Mouse (Mus musculus) heart, embryonic 14.5 days (tissue): ENCODE measurements at regions not wholly inside any gene's neighbourhood (a gene's known extent, or its start where the extent isn't known, plus 50 kb on each side); places are given as distances from the start of the nearest gene placed in this dataset.

Source experiments
- ATAC-seq: fragments of 200-750 bp; cut with Nextera tagmentation; 2 replicates; pipeline ENCODE4 v1.8.0; 2017; ENCODE audit warnings: low read depth, moderate TSS enrichment; ENCODE audit not compliant: insufficient number of reproducible peaks, insufficient read depth, low FRiP score
- H3K27ac ChIP-seq, 2 experiments: fragments of 200-500 bp in 1 of 2; fragments of 300-500 bp in 1 of 2; sonication (generic) in 1 of 2; replicated peaks in 1 of 2; 2 replicates each; pipeline ENCODE4 v1.5.1; 2012 to 2014; ENCODE audit warnings: low read depth in 2 of 2, low read length in 2 of 2, control low read depth in 1 of 2, mild to moderate bottlenecking in 1 of 2, mixed read lengths in 1 of 2; ENCODE audit not compliant: control insufficient read depth in 1 of 2, insufficient read depth in 1 of 2
- H3K27me3 ChIP-seq: fragments of 300-500 bp; sonication (generic); 2 replicates; pipeline ENCODE4 v1.6.1; 2014; ENCODE audit warnings: mild to moderate bottlenecking, low read length, control low read depth; ENCODE audit not compliant: control insufficient read depth, insufficient read depth
- H3K36me3 ChIP-seq: fragments of 300-500 bp; sonication (generic); 2 replicates; pipeline ENCODE4 v1.6.1; 2014; ENCODE audit warnings: mild to moderate bottlenecking, control low read depth, low read length, mixed read lengths; ENCODE audit not compliant: control insufficient read depth, insufficient read depth
- H3K4me1 ChIP-seq, 2 experiments: fragments of 200-500 bp in 1 of 2; fragments of 300-500 bp in 1 of 2; sonication (generic) in 1 of 2; 2 replicates each; pipeline ENCODE4 v1.6.1; 2012 to 2014; ENCODE audit warnings: low read length in 2 of 2, control low read depth in 1 of 2, mixed read lengths in 1 of 2; ENCODE audit not compliant: control insufficient read depth in 2 of 2, insufficient read depth in 2 of 2
- H3K4me2 ChIP-seq: fragments of 300-500 bp; sonication (generic); 2 replicates; pipeline ENCODE4 v1.6.1; 2014; ENCODE audit warnings: mild to moderate bottlenecking, low read length
- H3K4me3 ChIP-seq, 2 experiments: fragments of 200-500 bp in 1 of 2; fragments of 300-500 bp in 1 of 2; sonication (generic) in 1 of 2; 2 replicates each; pipeline ENCODE4 v1.5.1; 2012 to 2014; ENCODE audit warnings: low read length in 2 of 2, mild to moderate bottlenecking in 2 of 2, control low read depth in 1 of 2, low read depth in 1 of 2, moderate library complexity in 1 of 2; ENCODE audit not compliant: control insufficient read depth in 1 of 2, insufficient read depth in 1 of 2
- H3K9ac ChIP-seq: fragments of 300-500 bp; sonication (generic); 2 replicates; pipeline ENCODE4 v1.6.1; 2014; ENCODE audit warnings: mild to moderate bottlenecking, low read length
- H3K9me3 ChIP-seq: fragments of 300-500 bp; sonication (generic); 2 replicates; pipeline ENCODE4 v1.6.1; 2016; ENCODE audit warnings: low read length, control low read depth; ENCODE audit not compliant: control insufficient read depth
- WGBS: fragments of 180-500 bp; shearing (Covaris S2); extraction: QIAGEN DNeasy Blood & Tissue Kit; methylation state at CpG from one replicate; pipeline ENCODE4 v1.1.7; 2014; 5-methylcytosine and 5-hydroxymethylcytosine counted together

DNA sequence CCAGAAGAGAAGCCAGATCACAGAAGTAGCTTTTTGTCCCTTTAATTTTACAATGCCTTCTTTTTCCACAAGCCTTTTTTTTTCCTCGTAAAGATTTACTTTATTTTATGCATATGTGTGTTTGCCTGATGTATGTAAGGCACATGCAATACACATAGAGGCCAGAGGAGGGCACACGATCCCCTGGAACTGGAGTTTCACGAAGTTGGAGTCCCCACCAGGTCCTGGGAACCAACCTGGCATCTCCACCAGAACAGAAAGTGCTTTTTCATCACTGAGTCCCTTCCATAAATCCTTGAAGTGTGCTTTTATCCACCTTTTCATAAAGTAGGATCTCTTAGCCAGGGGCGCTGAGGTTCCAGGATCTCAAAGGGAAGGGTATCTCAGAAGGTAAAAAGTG lies 152.8 kb downstream of the Gm45692 start:
- peaks cover 4 to 6% of the 10 kb centered on the region in 2 experiments; a peak in 2 of 4 replicates for H3K4me1 ChIP-seq
- no peak overlapping the region for H3K4me3 ChIP-seq
- H3K27ac ChIP-seq, result no peak overlapping the region
- H3K9me3 ChIP-seq, result no peaks in the 10 kb centered on the region
- peaks cover 34% of the 10 kb centered on the region for H3K27me3 ChIP-seq
- no peak overlapping the region for H3K9ac ChIP-seq
- WGBS, result 37% methylated on average over 4 of the region's 4 CpGs
- no peak overlapping the region for H3K4me2 ChIP-seq
- H3K36me3 ChIP-seq, result no peaks in the 10 kb centered on the region
- no peak for ATAC-seq

- Histone ChIP-seq H3K27ac (no peak overlapping the region), H3K4me2 (peak overlapping the region; percentile 58), H3K9me3 (no peaks in the 10 kb centered on the region), H3K27me3 (peaks cover 38% of the 10 kb centered on the region), H3K9ac (peak overlapping the region; percentile 23; the same call in 1 of the 2 replicates), H3K4me1 (peaks cover 4 to 6% of the 10 kb centered on the region in 2 experiments; a peak in 2 of 4 replicates), H3K4me3 (peak overlapping the region in 1 of 2 experiments; percentile 16; a peak in 2 of 4 replicates), H3K36me3 (no peaks in the 10 kb centered on the region)
- ATAC-seq, result no peak
- 31% methylated on average over 21 of the region's 21 CpGs for WGBS
Measured at GRCm38 (mm10) chr8:26272675-26273414, 153.5 kb downstream of the Gm45692 start.

GRCm38 (mm10) chr8:26273415-26273760 lies 154.1 kb downstream of the Gm45692 start:
- ATAC-seq, result no peak

GRCm38 (mm10) chr8:26273792-26274191 lies 154.5 kb downstream of the Gm45692 start:
- WGBS, result 30% methylated on average over 5 of the region's 5 CpGs
- no peak overlapping the region for H3K27ac ChIP-seq

More at GRCm38 (mm10) chr8:26273415-26273760, 154.1 kb downstream of the Gm45692 start:
- Histone ChIP-seq H3K4me1 (peaks cover 4 to 6% of the 10 kb centered on the region in 2 experiments; a peak in 2 of 4 replicates), H3K27me3 (peaks cover 38% of the 10 kb centered on the region), H3K9me3 (no peaks in the 10 kb centered on the region), H3K9ac (peak overlapping the region; percentile 23; the same call in 1 of the 2 replicates), H3K4me2 (peak overlapping the region; percentile 58), H3K27ac (no peak overlapping the region), H3K4me3 (peak overlapping the region in 1 of 2 experiments; percentile 16; a peak in 2 of 4 replicates), H3K36me3 (no peaks in the 10 kb centered on the region)
- 2% methylated on average over 12 of the region's 12 CpGs for WGBS

GRCm38 (mm10) chr8:26274481-26274880 lies 155.1 kb downstream of the Gm45692 start:
- Histone ChIP-seq H3K4me2 (no peak overlapping the region), H3K4me3 (no peak overlapping the region), H3K9ac (no peak overlapping the region), H3K4me1 (peaks cover 4 to 6% of the 10 kb centered on the region in 2 experiments; a peak in 2 of 4 replicates), H3K27ac (no peak overlapping the region), H3K9me3 (no peaks in the 10 kb centered on the region), H3K27me3 (peaks cover 38% of the 10 kb centered on the region), H3K36me3 (no peaks in the 10 kb centered on the region)
- 90% methylated on average over 6 of the region's 6 CpGs for WGBS
- no peak for ATAC-seq

More at GRCm38 (mm10) chr8:26273792-26274191, 154.5 kb downstream of the Gm45692 start:
- no peak overlapping the region for H3K9ac ChIP-seq
- H3K4me3 ChIP-seq, result no peak overlapping the region
- peaks cover 38% of the 10 kb centered on the region for H3K27me3 ChIP-seq
- no peaks in the 10 kb centered on the region for H3K36me3 ChIP-seq
- no peak for ATAC-seq
- peaks cover 4 to 6% of the 10 kb centered on the region in 2 experiments; a peak in 2 of 4 replicates for H3K4me1 ChIP-seq
- H3K9me3 ChIP-seq, result no peaks in the 10 kb centered on the region
- peak overlapping the region; percentile 58 for H3K4me2 ChIP-seq

DNA sequence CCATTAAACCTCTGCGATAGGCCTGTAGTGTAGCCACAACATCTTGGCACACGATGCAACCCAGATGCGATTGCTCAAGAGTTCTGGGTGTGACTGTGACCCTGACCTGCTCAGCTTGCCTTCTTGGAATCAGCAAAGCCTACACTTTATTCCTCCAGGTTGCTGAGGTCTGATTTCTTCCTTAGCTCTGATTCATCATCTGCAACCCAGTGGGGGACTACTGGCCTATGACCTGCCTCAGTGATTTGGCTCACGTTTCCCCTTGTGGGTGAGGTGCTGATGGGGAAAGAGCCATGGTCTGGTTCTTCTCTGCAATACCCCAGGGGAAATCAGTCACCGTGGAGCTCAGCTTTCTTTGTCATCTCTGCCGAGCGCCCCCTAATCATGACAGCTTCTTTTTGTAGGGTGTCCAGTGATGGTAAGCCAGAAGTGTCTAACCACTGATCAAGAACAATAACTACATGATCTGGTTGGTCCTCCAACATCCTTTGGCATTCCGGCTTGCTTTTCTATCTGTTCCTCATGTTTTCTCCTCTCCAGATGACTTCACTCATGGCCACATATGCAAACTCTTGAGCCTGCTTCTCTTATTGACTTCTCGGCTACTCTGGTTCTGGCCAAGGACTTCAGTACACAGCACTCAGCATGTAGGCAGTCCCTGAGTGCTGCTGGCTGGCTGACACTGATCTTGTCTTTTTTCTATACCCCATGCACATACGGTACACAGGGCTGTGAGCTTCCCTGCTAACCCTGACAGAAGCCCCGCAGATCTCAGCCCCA lies 163.0 kb downstream of the Gm45692 start:
- Histone ChIP-seq H3K4me3 (no peak overlapping the region), H3K27me3 (0 out of 2 replicates have a peak, but pooled peaks cover 4% of the 10 kb centered on the region), H3K4me1 (no peaks in the 10 kb centered on the region), H3K27ac (no peak overlapping the region), H3K36me3 (no peaks in the 10 kb centered on the region), H3K9me3 (0 out of 2 replicates have a peak, but pooled peaks cover 4% of the 10 kb centered on the region), H3K9ac (no peak overlapping the region), H3K4me2 (no peak overlapping the region)
- ATAC-seq, result no peak
- WGBS, result 69% methylated on average over 11 of the region's 11 CpGs

GRCm38 (mm10) chr8:26283957-26284356 lies 164.6 kb downstream of the Gm45692 start:
- no peak overlapping the region for H3K4me2 ChIP-seq
- H3K4me1 ChIP-seq, result no peaks in the 10 kb centered on the region
- H3K9me3 ChIP-seq, result 0 out of 2 replicates have a peak, but pooled peaks cover 4% of the 10 kb centered on the region
- no peak overlapping the region for H3K27ac ChIP-seq
- H3K9ac ChIP-seq, result no peak overlapping the region
- no peak overlapping the region for H3K4me3 ChIP-seq
- no peaks in the 10 kb centered on the region for H3K27me3 ChIP-seq
- WGBS, result 69% methylated on average over 2 of the region's 2 CpGs
- H3K36me3 ChIP-seq, result no peaks in the 10 kb centered on the region
- no peak for ATAC-seq
